In the genomic region with DNA sequence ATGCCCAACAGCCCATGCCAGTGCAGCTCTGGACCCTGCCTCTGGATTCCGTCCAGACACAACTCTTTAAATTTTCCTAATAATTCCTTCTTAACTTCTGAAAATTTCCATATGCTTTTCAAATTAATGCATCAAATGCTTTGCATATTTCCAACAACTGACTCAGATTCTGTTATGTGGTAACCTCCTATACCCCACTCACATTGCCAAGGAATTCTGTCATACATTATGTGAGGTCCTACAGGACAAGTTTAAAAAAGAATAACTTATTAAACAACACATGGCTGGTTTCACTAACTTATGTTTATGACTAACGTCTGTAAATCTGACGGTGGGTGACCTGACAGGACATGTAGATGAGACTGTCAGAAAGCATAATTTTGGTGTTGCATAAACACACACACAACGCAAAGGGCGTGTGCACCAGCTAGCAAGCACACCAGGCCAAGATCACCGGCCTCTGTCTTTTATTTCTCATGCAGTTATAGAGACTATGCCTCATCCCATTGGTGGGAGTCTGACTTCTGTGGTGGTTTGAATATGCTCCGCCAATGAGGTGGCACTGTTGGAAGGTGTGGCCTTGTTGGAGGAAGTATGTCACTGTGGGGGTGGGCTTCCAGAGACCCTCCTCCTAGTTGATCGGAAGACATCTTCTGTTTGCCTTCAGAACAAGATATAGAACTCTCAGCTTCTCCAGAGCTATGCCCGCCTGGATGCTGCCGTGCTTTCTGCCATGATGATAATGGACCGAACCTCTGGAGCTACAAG, we compare ENCODE assay signal across 32 mouse cellular contexts. TPM values are rescaled to one million over a fixed set of nuclear protein-coding genes. Genes with fewer than 3 reads are reported as not detected.
DNase-seq lines count a peak whose midpoint lies in the region; ATAC-seq and TF ChIP-seq lines count a peak whose summit lies in the region.
"Had no signal": no experiment of that assay in that cellular context is flagged by ENCODE, and none has a peak within 500 bp of the region (broad histone marks: within the 10 kb centered on the region; RNA-seq: fewer than 3 reads in every experiment).

No protein-coding gene starts in this region.

- no peak for TF ChIP-seq EP300 in ES-Bruce4 (IDR thresholded peaks at IDR 0.05; ENCODE audit: insufficient read depth, low read depth, low read length)

- H3K27me3 ChIP-seq in kidney, embryonic 16.5 days (ENCODE audit: insufficient read depth, low read length): no peaks in the 10 kb centered on the region
- no peaks in the 10 kb centered on the region for H3K27me3 ChIP-seq in lung, embryonic 16.5 days (ENCODE audit: control insufficient read depth, insufficient read depth, low read depth, low read length)
- no peaks in the 10 kb centered on the region for H3K27me3 ChIP-seq in ES-Bruce4 (ENCODE audit: control insufficient read depth, insufficient read depth, low read length, poor library complexity, severe bottlenecking)
- H3K27me3 ChIP-seq: heart, embryonic 15.5 days; limb, embryonic 12.5 days; liver, embryonic 12.5 days had no signal

- H3K4me2 ChIP-seq in kidney, embryonic 16.5 days (replicated peaks; ENCODE audit: low read depth, low read length): no peak overlapping the region
- H3K4me2 ChIP-seq in lung, embryonic 16.5 days (ENCODE audit: low read depth, low read length): no peak overlapping the region
- H3K4me2 ChIP-seq: heart, embryonic 15.5 days; limb, embryonic 12.5 days; liver, embryonic 12.5 days had no signal

- no peak for DNase-seq in kidney, postnatal 25 days
- no peak for DNase-seq in lung, adult 2 months
- peak; percentile 52 for DNase-seq in ZHBTc4 (ENCODE audit: low read depth, low spot score)
- DNase-seq in spleen, postnatal 14 days (ENCODE audit: low spot score in 2 of 2): no peak
- no peak for DNase-seq in thymus, postnatal 36 days
- DNase-seq: adrenal gland, adult 2 months; B cell, adult 2 months; cerebellum, adult 2 months; cerebellum, postnatal 14 days; gastrocnemius, postnatal 25 days; heart, adult 11 months; kidney, adult 8-10 months; liver, postnatal 0 days; right cerebral cortex, adult 18-20 months; spleen, adult 18-20 months had no signal

- no peak for TF ChIP-seq POLR2A in lung, adult 2 months (IDR thresholded peaks at IDR 0.05; ENCODE audit: borderline replicate concordance, extremely low read depth, low read depth, low read length)
- TF ChIP-seq POLR2A in ES-Bruce4 (IDR thresholded peaks at IDR 0.05; ENCODE audit: insufficient read depth, low read length): no peak

- peaks cover 7% of the 10 kb centered on the region; the same call in 1 of the 2 replicates for H3K36me3 ChIP-seq in kidney, embryonic 16.5 days (ENCODE audit: insufficient read depth, low read length)
- H3K36me3 ChIP-seq in lung, embryonic 16.5 days (ENCODE audit: control insufficient read depth, insufficient read depth, low read length): peaks cover 6% of the 10 kb centered on the region; the same call in 1 of the 2 replicates
- peaks cover 8% of the 10 kb centered on the region for H3K36me3 ChIP-seq in ES-Bruce4 (ENCODE audit: control insufficient read depth, insufficient read depth, low read length, poor library complexity, severe bottlenecking)
- H3K36me3 ChIP-seq: heart, embryonic 15.5 days had no signal

- WGBS in kidney, embryonic 16.5 days: 86% methylated on average over 11 of the region's 11 CpGs
- WGBS in lung, embryonic 16.5 days: 81% methylated on average over 11 of the region's 11 CpGs
- 87% methylated on average over 11 of the region's 11 CpGs for WGBS in lung, adult 2 months

- H3K9me3 ChIP-seq in kidney, embryonic 16.5 days (ENCODE audit: low read length): no peaks in the 10 kb centered on the region
- no peaks in the 10 kb centered on the region for H3K9me3 ChIP-seq in lung, embryonic 16.5 days (ENCODE audit: control insufficient read depth, low read length)
- H3K9me3 ChIP-seq in ES-Bruce4 (replicated peaks; ENCODE audit: control insufficient read depth, insufficient read depth, low read length, poor library complexity, severe bottlenecking): no peaks in the 10 kb centered on the region
- H3K9me3 ChIP-seq: heart, embryonic 10.5 days; heart, embryonic 15.5 days; limb, embryonic 12.5 days; liver, embryonic 12.5 days had no signal

- H3K27ac ChIP-seq in kidney, embryonic 16.5 days (ENCODE audit: low read length): peak overlapping the region; percentile 51; the same call in 1 of the 2 replicates
- peak overlapping the region; percentile 22; the same call in 1 of the 2 replicates for H3K27ac ChIP-seq in lung, embryonic 16.5 days (ENCODE audit: low read length)
- no peak overlapping the region for H3K27ac ChIP-seq in ES-Bruce4 (ENCODE audit: insufficient read depth, low read length)
- H3K27ac ChIP-seq: heart, embryonic 10.5 days; heart, embryonic 15.5 days; limb, embryonic 12.5 days; liver, embryonic 12.5 days had no signal

- peaks cover 20% of the 10 kb centered on the region for H3K4me1 ChIP-seq in kidney, embryonic 16.5 days (ENCODE audit: insufficient read depth, low read length)
- peaks cover 12% of the 10 kb centered on the region for H3K4me1 ChIP-seq in lung, embryonic 16.5 days (replicated peaks; ENCODE audit: control insufficient read depth, insufficient read depth, low read length)
- H3K4me1 ChIP-seq in lung, adult 2 months (ENCODE audit: control insufficient read depth, insufficient read depth, low read length): no peaks in the 10 kb centered on the region
- H3K4me1 ChIP-seq in ES-Bruce4 (ENCODE audit: control insufficient read depth, insufficient read depth, low read length): peaks cover 5% of the 10 kb centered on the region

- no peak for TF ChIP-seq CTCF in lung, adult 2 months (IDR thresholded peaks at IDR 0.05; ENCODE audit: insufficient read depth, low read length)
- no peak for TF ChIP-seq CTCF in ES-Bruce4 (IDR thresholded peaks at IDR 0.05; ENCODE audit: low read depth, low read length)

- no peak overlapping the region for H3K9ac ChIP-seq in kidney, embryonic 16.5 days (replicated peaks; ENCODE audit: low read length)
- H3K9ac ChIP-seq in lung, embryonic 16.5 days (ENCODE audit: low read length): no peak overlapping the region
- H3K9ac ChIP-seq in ES-Bruce4 (ENCODE audit: low read depth, poor library complexity, severe bottlenecking): no peak overlapping the region
- H3K9ac ChIP-seq: heart, embryonic 15.5 days; limb, embryonic 12.5 days; liver, embryonic 12.5 days; liver, postnatal 0 days had no signal

- peak; percentile 40; the same call in 1 of the 2 replicates for ATAC-seq in kidney, embryonic 16.5 days (ENCODE audit: low FRiP score, low TSS enrichment)
- ATAC-seq in lung, embryonic 16.5 days (ENCODE audit: low read depth): peak; percentile 66
- ATAC-seq: activated CD4-positive, CD25-positive, alpha-beta regulatory T cell, adult 4 months; forebrain, embryonic 14.5 days; hindbrain, embryonic 16.5 days; liver, embryonic 12.5 days; liver, postnatal 0 days; midbrain, embryonic 16.5 days had no signal

- H3K4me3 ChIP-seq in kidney, embryonic 16.5 days (ENCODE audit: low read length): no peak overlapping the region
- H3K4me3 ChIP-seq in lung, embryonic 16.5 days (ENCODE audit: low read length): no peak overlapping the region
- H3K4me3 ChIP-seq in lung, adult 2 months (replicated peaks; ENCODE audit: extremely low read depth, low read depth, low read length): no peak overlapping the region
- peak overlapping the region; percentile 43 for H3K4me3 ChIP-seq in ES-Bruce4 (ENCODE audit: low read depth, low read length)
- H3K4me3 ChIP-seq: heart, embryonic 10.5 days; heart, embryonic 15.5 days; limb, embryonic 12.5 days; liver, embryonic 12.5 days had no signal

RNA-seq across cellular contexts. Expression of a gene that starts 13.5 kb away (rescaled TPM):
- 24.1 and 28.4 TPM in 2 replicates for polyA plus RNA-seq in kidney, embryonic 16.5 days (2015; fragmentation: Nextera tagmentation; extraction: Ambion mirVana)
- 19.3 and 21.6 TPM in 2 replicates for polyA plus RNA-seq in lung, embryonic 16.5 days (2015; fragmentation: Nextera tagmentation; extraction: Ambion mirVana)
- 15.7 and 21.5 TPM in 2 replicates for polyA plus RNA-seq in lung, adult 2 months (2012; rRNA removed)
- 49.1 and 57.4 TPM in 2 replicates for polyA plus RNA-seq in ES-Bruce4 (2011; ENCODE audit: insufficient read depth, insufficient read length, low read depth, missing spikeins)

RNA-seq across cellular contexts. Expression of a gene that starts 20.6 kb away (rescaled TPM):
- 121 and 131 TPM in 2 replicates for polyA plus RNA-seq in kidney, embryonic 16.5 days (2015; fragmentation: Nextera tagmentation; extraction: Ambion mirVana)
- polyA plus RNA-seq in lung, embryonic 16.5 days (2015; fragmentation: Nextera tagmentation; extraction: Ambion mirVana): 113 and 117 TPM in 2 replicates
- polyA plus RNA-seq in lung, adult 2 months (2012; rRNA removed): 8.1 and 11.8 TPM in 2 replicates
- polyA plus RNA-seq in ES-Bruce4 (2011; ENCODE audit: insufficient read depth, insufficient read length, low read depth, missing spikeins): 65.0 and 71.9 TPM in 2 replicates

RNA-seq across cellular contexts. Expression of a gene that starts 20.6 kb away (rescaled TPM):
- polyA plus RNA-seq in kidney, embryonic 16.5 days (2015; fragmentation: Nextera tagmentation; extraction: Ambion mirVana): 31.3 and 38.3 TPM in 2 replicates
- 39.6 and 43.2 TPM in 2 replicates for polyA plus RNA-seq in lung, embryonic 16.5 days (2015; fragmentation: Nextera tagmentation; extraction: Ambion mirVana)
- 3.0 and 5.5 TPM in 2 replicates for polyA plus RNA-seq in lung, adult 2 months (2012; rRNA removed)
- polyA plus RNA-seq in ES-Bruce4 (2011; ENCODE audit: insufficient read depth, insufficient read length, low read depth, missing spikeins): 68.7 and 69.2 TPM in 2 replicates

RNA-seq across cellular contexts. Expression of a gene that starts 33.1 kb away (rescaled TPM):
- 0.21 and 0.35 TPM in 2 replicates for polyA plus RNA-seq in kidney, embryonic 16.5 days (2015; fragmentation: Nextera tagmentation; extraction: Ambion mirVana)
- polyA plus RNA-seq in lung, embryonic 16.5 days (2015; fragmentation: Nextera tagmentation; extraction: Ambion mirVana): 0.31 and 0.65 TPM in 2 replicates
- polyA plus RNA-seq in lung, adult 2 months (2012; rRNA removed): 0.10 and 0.18 TPM in 2 replicates
- polyA plus RNA-seq in ES-Bruce4 (2011; ENCODE audit: insufficient read depth, insufficient read length, low read depth, missing spikeins): not detected in 2 replicates
- polyA plus RNA-seq: activated CD4-positive, CD25-positive, alpha-beta regulatory T cell, adult 4 months; adrenal gland, adult 2 months; intestine, embryonic 14.5 days; liver, embryonic 12.5 days; liver, postnatal 0 days had no signal

RNA-seq across cellular contexts. Expression of a gene that starts 33.2 kb away (rescaled TPM):
- not detected in 2 replicates for polyA plus RNA-seq in kidney, embryonic 16.5 days (2015; fragmentation: Nextera tagmentation; extraction: Ambion mirVana)
- polyA plus RNA-seq in lung, embryonic 16.5 days (2015; fragmentation: Nextera tagmentation; extraction: Ambion mirVana): not detected in 2 replicates
- polyA plus RNA-seq in lung, adult 2 months (2012; rRNA removed): not detected in 2 replicates
- not detected in 2 replicates for polyA plus RNA-seq in ES-Bruce4 (2011; ENCODE audit: insufficient read depth, insufficient read length, low read depth, missing spikeins)
- polyA plus RNA-seq: activated CD4-positive, CD25-positive, alpha-beta regulatory T cell, adult 4 months; adrenal gland, adult 2 months; cerebellum, adult 2 months; forebrain, embryonic 14.5 days; heart, embryonic 10.5 days; heart, embryonic 15.5 days; hindbrain, embryonic 11.5 days; hindbrain, embryonic 16.5 days; intestine, embryonic 14.5 days; large intestine, adult 2 months; limb, embryonic 12.5 days; liver, embryonic 12.5 days; liver, postnatal 0 days; midbrain, embryonic 16.5 days; neural tube, embryonic 11.5 days; testis, adult 2 months; thymus, postnatal 0 days had no signal
